Mouse (Mus musculus): ENCODE measurements around the gene Hist3h2ba. TPM values are rescaled to one million over a fixed set of nuclear protein-coding genes. Genes with fewer than 3 reads are reported as not detected.

The Hist3h2ba gene
- 17.9 and 22.4 TPM in 2 replicates for polyA plus RNA-seq (2015; fragmentation: Nextera tagmentation; extraction: Ambion mirVana)

- H3K9me3 ChIP-seq (replicated peaks; ENCODE audit: control insufficient read depth, low read length): no peaks in the 10 kb centered on the region
- H3K4me3 ChIP-seq (ENCODE audit: low read depth, low read length): peak within 1 kb of the TSS; percentile 59
- peak; percentile 83 for ATAC-seq (ENCODE audit: low read depth)
- no peaks in the 10 kb centered on the region for H3K36me3 ChIP-seq (ENCODE audit: control insufficient read depth, insufficient read depth)
- peak within 1 kb of the TSS; percentile 60 for H3K9ac ChIP-seq (ENCODE audit: low read depth, low read length)
- H3K27ac ChIP-seq (ENCODE audit: low read length): peak within 1 kb of the TSS; percentile 64
- peaks cover 27% of the 10 kb centered on the region for H3K4me1 ChIP-seq (ENCODE audit: control insufficient read depth, low read depth, low read length)
- H3K4me2 ChIP-seq (ENCODE audit: low read depth, low read length): peak within 1 kb of the TSS; percentile 70
- H3K27me3 ChIP-seq (ENCODE audit: control insufficient read depth, insufficient read depth, low read depth, low read length): peaks cover 47% of the 10 kb centered on the region
- WGBS (ENCODE audit: insufficient replicate concordance): under 1% methylated on average over 46 of the region's 48 CpGs
Measured at GRCm38 (mm10) chr11:58948542-58949479, at the start of gene Hist3h2ba. Gene Hist3h2ba (plus strand): TSS chr11:58948920.

- peak overlapping the region; percentile 15; the same call in 1 of the 2 replicates for H3K9ac ChIP-seq (ENCODE audit: low read depth, low read length)
- H3K27me3 ChIP-seq (ENCODE audit: control insufficient read depth, insufficient read depth, low read depth, low read length): no peaks in the 10 kb centered on the region
- H3K4me1 ChIP-seq (ENCODE audit: control insufficient read depth, low read depth, low read length): peaks cover 31% of the 10 kb centered on the region
- peak overlapping the region; percentile 76 for H3K27ac ChIP-seq (ENCODE audit: low read length)
- peak overlapping the region; percentile 18; the same call in 1 of the 2 replicates for H3K4me3 ChIP-seq (ENCODE audit: low read depth, low read length)
- H3K9me3 ChIP-seq (replicated peaks; ENCODE audit: control insufficient read depth, low read length): no peaks in the 10 kb centered on the region
- H3K4me2 ChIP-seq (ENCODE audit: low read depth, low read length): peak overlapping the region; percentile 31
- ATAC-seq (ENCODE audit: low read depth): peak; percentile 64
- H3K36me3 ChIP-seq (ENCODE audit: control insufficient read depth, insufficient read depth): peaks cover 43% of the 10 kb centered on the region
Measured at GRCm38 (mm10) chr11:58901080-58901479, 47.6 kb upstream of the Hist3h2ba start.

- peak within 1 kb of the TSS; percentile 90 for H3K4me3 ChIP-seq (ENCODE audit: low read depth, low read length)
- no peaks in the 10 kb centered on the region for H3K9me3 ChIP-seq (replicated peaks; ENCODE audit: control insufficient read depth, low read length)
- peak within 1 kb of the TSS; percentile 95 for H3K27ac ChIP-seq (ENCODE audit: low read length)
- peak; percentile 93 for ATAC-seq (ENCODE audit: low read depth)
- peak within 1 kb of the TSS; percentile 88 for H3K4me2 ChIP-seq (ENCODE audit: low read depth, low read length)
- H3K9ac ChIP-seq (ENCODE audit: low read depth, low read length): peak within 1 kb of the TSS; percentile 97
- H3K36me3 ChIP-seq (ENCODE audit: control insufficient read depth, insufficient read depth): peaks cover 25% of the 10 kb centered on the region
- peaks cover 31% of the 10 kb centered on the region for H3K4me1 ChIP-seq (ENCODE audit: control insufficient read depth, low read depth, low read length)
- WGBS (ENCODE audit: insufficient replicate concordance): under 1% methylated on average over 40 of the region's 40 CpGs
- no peaks in the 10 kb centered on the region for H3K27me3 ChIP-seq (ENCODE audit: control insufficient read depth, insufficient read depth, low read depth, low read length)
Measured at GRCm38 (mm10) chr11:58903511-58904409, 45.0 kb upstream of the Hist3h2ba start, which contains the start of gene Zfp39. Gene Zfp39 (minus strand): TSS chr11:58904225.

DNA sequence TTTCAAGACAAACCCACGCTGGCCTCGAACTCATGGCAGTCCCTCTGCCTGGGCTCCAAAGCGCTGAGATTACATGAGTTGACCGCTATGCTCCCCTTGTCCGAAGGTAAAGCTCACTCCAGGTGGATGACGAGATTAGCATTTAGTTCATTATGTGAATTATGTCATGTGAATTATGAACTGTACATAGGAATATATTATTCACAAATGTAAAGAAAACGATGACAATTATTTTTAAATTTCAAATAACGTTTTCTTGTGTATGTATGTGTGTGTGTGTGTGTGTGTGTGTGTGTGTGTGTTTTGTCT lies 44.4 kb upstream of the Hist3h2ba start:
- Histone ChIP-seq H3K4me3 (ENCODE audit: low read depth, low read length) (peak overlapping the region; percentile 90), H3K9ac (ENCODE audit: low read depth, low read length) (peak overlapping the region; percentile 73), H3K27me3 (ENCODE audit: control insufficient read depth, insufficient read depth, low read depth, low read length) (no peaks in the 10 kb centered on the region), H3K27ac (ENCODE audit: low read length) (peak overlapping the region; percentile 91), H3K9me3 (replicated peaks; ENCODE audit: control insufficient read depth, low read length) (no peaks in the 10 kb centered on the region), H3K4me2 (ENCODE audit: low read depth, low read length) (peak overlapping the region; percentile 88), H3K36me3 (ENCODE audit: control insufficient read depth, insufficient read depth) (peaks cover 19% of the 10 kb centered on the region), H3K4me1 (ENCODE audit: control insufficient read depth, low read depth, low read length) (peaks cover 31% of the 10 kb centered on the region)
- WGBS (ENCODE audit: insufficient replicate concordance): under 1% methylated on average over 8 of the region's 8 CpGs
- 0 out of 2 replicates have a peak, but pooled peaks have one; percentile 0 for ATAC-seq (ENCODE audit: low read depth)

DNA sequence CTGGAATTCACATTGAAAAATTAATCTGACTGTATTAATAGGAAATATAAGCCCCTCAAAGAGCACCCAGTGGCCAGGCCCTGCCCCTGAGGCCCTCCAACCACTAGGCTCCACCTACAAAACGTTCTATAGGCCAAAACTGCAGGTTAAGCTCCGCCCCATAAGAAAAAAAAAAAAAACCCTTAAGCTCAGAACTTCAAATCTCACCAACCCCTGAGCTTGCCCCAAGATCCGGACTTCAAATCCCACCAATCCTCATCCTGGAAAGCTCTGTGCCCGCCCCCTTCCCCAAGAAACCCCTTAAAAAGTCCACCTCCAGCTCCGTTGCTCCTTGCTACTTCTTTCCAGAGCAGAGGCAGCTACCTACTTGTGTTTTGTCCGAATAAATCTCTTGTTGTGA lies 43.9 kb upstream of the Hist3h2ba start:
- no peaks in the 10 kb centered on the region for H3K27me3 ChIP-seq (ENCODE audit: control insufficient read depth, insufficient read depth, low read depth, low read length)
- peak overlapping the region; percentile 91; the same call in 1 of the 2 replicates for H3K27ac ChIP-seq (ENCODE audit: low read length)
- H3K9me3 ChIP-seq (replicated peaks; ENCODE audit: control insufficient read depth, low read length): no peaks in the 10 kb centered on the region
- no peak for ATAC-seq (ENCODE audit: low read depth)
- H3K36me3 ChIP-seq (ENCODE audit: control insufficient read depth, insufficient read depth): peaks cover 16% of the 10 kb centered on the region
- 46% methylated on average over 6 of the region's 6 CpGs for WGBS (ENCODE audit: insufficient replicate concordance)
- H3K4me3 ChIP-seq (ENCODE audit: low read depth, low read length): peak overlapping the region; percentile 90
- H3K9ac ChIP-seq (ENCODE audit: low read depth, low read length): no peak overlapping the region
- peaks cover 31% of the 10 kb centered on the region for H3K4me1 ChIP-seq (ENCODE audit: control insufficient read depth, low read depth, low read length)
- peak overlapping the region; percentile 88 for H3K4me2 ChIP-seq (ENCODE audit: low read depth, low read length)

DNA sequence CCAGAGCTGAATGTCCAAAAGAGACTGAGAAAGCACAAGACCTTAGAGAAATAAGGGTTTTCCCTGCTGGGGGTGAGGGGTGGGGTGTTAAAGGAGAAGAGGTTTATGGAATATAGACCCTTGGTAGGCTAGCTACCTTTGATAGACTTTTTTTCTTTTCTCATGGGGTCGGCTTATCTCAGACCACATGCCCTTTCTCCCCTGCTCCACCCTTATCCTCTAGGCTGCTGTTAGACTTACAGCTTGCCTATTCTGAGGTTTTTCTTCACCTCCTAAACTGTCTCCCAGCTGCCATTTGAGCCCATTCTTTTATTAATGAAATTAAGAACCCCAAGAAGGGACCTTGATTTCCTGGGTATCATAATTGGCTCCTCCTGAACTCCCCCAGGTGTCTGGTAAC lies 34.9 kb upstream of the Hist3h2ba start:
- Histone ChIP-seq H3K9ac (ENCODE audit: low read depth, low read length) (peak overlapping the region; percentile 83), H3K27me3 (ENCODE audit: control insufficient read depth, insufficient read depth, low read depth, low read length) (no peaks in the 10 kb centered on the region), H3K36me3 (ENCODE audit: control insufficient read depth, insufficient read depth) (no peaks in the 10 kb centered on the region), H3K27ac (ENCODE audit: low read length) (peak overlapping the region; percentile 98), H3K4me2 (ENCODE audit: low read depth, low read length) (peak overlapping the region; percentile 92), H3K4me3 (ENCODE audit: low read depth, low read length) (peak overlapping the region; percentile 60), H3K9me3 (replicated peaks; ENCODE audit: control insufficient read depth, low read length) (no peaks in the 10 kb centered on the region), H3K4me1 (ENCODE audit: control insufficient read depth, low read depth, low read length) (peaks cover 52% of the 10 kb centered on the region)
- peak; percentile 69 for ATAC-seq (ENCODE audit: low read depth)
- WGBS (ENCODE audit: insufficient replicate concordance): 7% methylated on average over 1 of the region's 1 CpGs

GRCm38 (mm10) chr11:58914461-58915028 lies 34.2 kb upstream of the Hist3h2ba start:
- 5% methylated on average over 17 of the region's 17 CpGs for WGBS (ENCODE audit: insufficient replicate concordance)
- ATAC-seq (ENCODE audit: low read depth): peak; percentile 33
- Histone ChIP-seq H3K9ac (ENCODE audit: low read depth, low read length) (peak overlapping the region; percentile 83), H3K36me3 (ENCODE audit: control insufficient read depth, insufficient read depth) (no peaks in the 10 kb centered on the region), H3K4me3 (ENCODE audit: low read depth, low read length) (peak overlapping the region; percentile 60), H3K4me2 (ENCODE audit: low read depth, low read length) (peak overlapping the region; percentile 92), H3K4me1 (ENCODE audit: control insufficient read depth, low read depth, low read length) (peaks cover 55% of the 10 kb centered on the region), H3K27ac (ENCODE audit: low read length) (peak overlapping the region; percentile 98), H3K27me3 (ENCODE audit: control insufficient read depth, insufficient read depth, low read depth, low read length) (no peaks in the 10 kb centered on the region), H3K9me3 (replicated peaks; ENCODE audit: control insufficient read depth, low read length) (no peaks in the 10 kb centered on the region)

- Histone ChIP-seq H3K4me1 (ENCODE audit: control insufficient read depth, low read depth, low read length) (peaks cover 60% of the 10 kb centered on the region), H3K4me2 (ENCODE audit: low read depth, low read length) (peak overlapping the region; percentile 76), H3K27ac (ENCODE audit: low read length) (peak overlapping the region; percentile 94), H3K27me3 (ENCODE audit: control insufficient read depth, insufficient read depth, low read depth, low read length) (no peaks in the 10 kb centered on the region), H3K36me3 (ENCODE audit: control insufficient read depth, insufficient read depth) (peaks cover 10% of the 10 kb centered on the region), H3K9me3 (replicated peaks; ENCODE audit: control insufficient read depth, low read length) (no peaks in the 10 kb centered on the region), H3K9ac (ENCODE audit: low read depth, low read length) (peak overlapping the region; percentile 78), H3K4me3 (ENCODE audit: low read depth, low read length) (peak overlapping the region; percentile 69)
- WGBS (ENCODE audit: insufficient replicate concordance): 24% methylated on average over 14 of the region's 14 CpGs
- peak; percentile 47 for ATAC-seq (ENCODE audit: low read depth)
Measured at GRCm38 (mm10) chr11:58916879-58917744, 31.6 kb upstream of the Hist3h2ba start.

Measured in liver, embryonic 16.5 days (tissue).